Mouse (Mus musculus): Measurements from ENCODE around the gene Hnrnpdl.

Gene Hnrnpdl

GRCm38 (mm10) chr5:100005896-100006295 lies 33.6 kb downstream of the Hnrnpdl start:
- no peak for DNase-seq (ENCODE audit: low read depth, low spot score)

GRCm38 (mm10) chr5:100005431-100005830 lies 34.0 kb downstream of the Hnrnpdl start:
- no peak for DNase-seq (ENCODE audit: low read depth, low spot score)

- DNase-seq (ENCODE audit: low read depth, low spot score) = no peak
Measured at GRCm38 (mm10) chr5:100003895-100004294, 35.6 kb downstream of the Hnrnpdl start.

- no peak for DNase-seq (ENCODE audit: low read depth, low spot score)
Measured at GRCm38 (mm10) chr5:100000500-100000899, 39.0 kb downstream of the Hnrnpdl start.

- DNase-seq (ENCODE audit: low read depth, low spot score) = no peak
Measured at GRCm38 (mm10) chr5:100000048-100000447, 39.4 kb downstream of the Hnrnpdl start.

- no peak for DNase-seq (ENCODE audit: low read depth, low spot score)
Measured at GRCm38 (mm10) chr5:99994680-99995079, 44.8 kb downstream of the Hnrnpdl start.

GRCm38 (mm10) chr5:99994166-99994565 lies 45.3 kb downstream of the Hnrnpdl start:
- DNase-seq (ENCODE audit: low read depth, low spot score) = no peak
